Mouse (Mus musculus): Measurements from ENCODE around the gene Rarb. TPM values are rescaled to one million over a fixed set of nuclear protein-coding genes. Genes with fewer than 3 reads are reported as not detected.

Gene Rarb
- polyA plus RNA-seq (2012; fragmentation: generic; extraction: Trizol), result not detected

DNA sequence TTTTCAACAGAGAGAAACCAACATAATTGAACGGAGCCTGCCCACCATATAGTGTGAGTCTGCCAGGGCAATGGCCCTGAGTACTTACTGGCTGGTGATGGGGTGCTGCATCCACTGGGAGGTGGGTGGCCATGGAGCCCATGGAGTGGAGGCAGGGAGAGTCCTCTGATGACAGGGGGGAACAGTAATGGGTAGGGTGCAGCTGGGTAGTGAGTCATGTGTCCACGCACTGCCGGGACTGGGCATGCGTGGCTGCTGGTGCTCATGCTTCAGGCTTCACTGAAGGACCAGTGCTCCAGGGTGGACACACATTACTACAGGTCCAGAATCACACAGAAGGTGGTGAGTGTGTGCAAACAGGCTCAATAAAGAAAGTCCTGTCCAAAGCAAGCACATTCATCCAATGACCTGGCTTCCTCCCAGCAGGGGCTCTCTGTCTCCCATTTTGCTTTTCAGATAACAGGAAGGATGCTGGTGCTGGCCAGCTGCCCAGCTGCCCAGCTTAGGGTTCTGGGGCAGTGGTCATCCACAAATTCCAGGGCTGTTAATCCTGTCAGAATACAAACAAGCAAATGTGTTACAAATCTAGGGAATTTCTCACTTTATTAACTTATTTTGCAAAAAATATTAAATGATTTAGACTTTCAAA is at the start of gene Rarb:
Gene Rarb, minus strand, starts transcription at position 555 of the 649 bp plus-strand sequence.

Data from C3H10T1/2 (cell line).